Mouse (Mus musculus): ENCODE measurements at regions not wholly inside any gene's neighbourhood (a gene's known extent, or its start where the extent isn't known, plus 50 kb on each side); places are given as distances from the start of the nearest gene placed in this dataset.
A peak's percentile ranks its signal among the peaks of the same experiment; 100 is the strongest.

DNA sequence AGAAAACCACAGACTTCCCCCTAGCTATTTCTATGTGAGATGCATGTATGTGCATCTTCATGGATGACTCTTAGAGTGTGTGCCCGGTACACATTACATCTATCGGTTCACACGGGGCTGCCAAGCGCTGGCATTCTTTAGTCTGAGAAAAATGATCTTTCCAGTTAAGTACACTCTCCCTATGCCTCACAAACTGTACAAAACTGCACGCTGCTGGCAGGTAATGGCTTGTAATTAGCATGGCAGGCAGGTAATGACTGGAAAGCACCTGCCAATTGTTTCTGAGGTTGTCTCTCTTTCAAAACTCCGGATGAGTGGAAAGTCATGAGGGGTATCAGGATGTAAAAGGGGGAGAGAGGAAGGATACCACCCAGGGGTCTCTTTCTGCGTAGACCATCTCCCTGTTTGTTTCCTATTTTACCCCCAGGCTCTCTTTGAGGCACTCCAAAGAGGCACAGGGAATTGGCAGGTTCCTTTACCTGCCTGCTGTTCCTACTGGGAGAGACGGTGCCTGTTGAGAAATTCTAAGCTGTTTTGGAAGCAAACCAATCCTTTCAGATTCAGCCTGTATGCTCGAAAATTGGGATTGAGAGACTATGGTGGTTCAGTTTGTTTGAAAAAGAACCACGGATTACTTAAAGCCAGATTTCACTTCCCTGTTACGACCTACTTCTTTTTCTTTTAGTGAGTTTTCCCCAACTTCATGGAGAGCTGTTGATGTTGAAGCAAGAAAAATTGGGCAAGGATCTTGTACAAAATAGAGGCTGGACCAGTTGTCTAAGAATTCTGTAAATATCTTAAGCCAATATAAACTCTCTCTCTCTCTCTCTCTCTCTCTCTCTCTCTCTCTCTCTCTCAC is 113.4 kb upstream of the Zeb2 start:
- no peak for DNase-seq

GRCm38 (mm10) chr2:45229501-45229900 is 112.3 kb upstream of the Zeb2 start:
- DNase-seq = no peak

GRCm38 (mm10) chr2:45227276-45227944 is 110.2 kb upstream of the Zeb2 start:
- DNase-seq = no peak

DNA sequence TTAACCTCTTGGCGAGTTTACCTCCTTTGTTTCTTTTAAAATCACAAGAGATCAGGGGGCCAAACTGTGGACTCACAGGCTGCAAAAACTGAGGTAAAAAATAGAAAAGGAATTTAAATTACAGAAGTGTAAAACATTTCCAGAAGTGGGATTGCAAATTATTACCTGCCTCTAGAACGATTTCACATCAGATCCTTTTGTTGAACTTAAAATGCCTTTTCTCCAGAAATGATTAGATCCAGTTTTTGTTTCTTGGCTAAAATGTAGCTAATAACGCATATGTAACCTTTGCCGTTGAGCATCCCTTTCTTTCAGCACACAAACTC is 108.8 kb upstream of the Zeb2 start:
- DNase-seq = no peak

GRCm38 (mm10) chr2:45225364-45226044 is 108.3 kb upstream of the Zeb2 start:
- no peak for DNase-seq

DNA sequence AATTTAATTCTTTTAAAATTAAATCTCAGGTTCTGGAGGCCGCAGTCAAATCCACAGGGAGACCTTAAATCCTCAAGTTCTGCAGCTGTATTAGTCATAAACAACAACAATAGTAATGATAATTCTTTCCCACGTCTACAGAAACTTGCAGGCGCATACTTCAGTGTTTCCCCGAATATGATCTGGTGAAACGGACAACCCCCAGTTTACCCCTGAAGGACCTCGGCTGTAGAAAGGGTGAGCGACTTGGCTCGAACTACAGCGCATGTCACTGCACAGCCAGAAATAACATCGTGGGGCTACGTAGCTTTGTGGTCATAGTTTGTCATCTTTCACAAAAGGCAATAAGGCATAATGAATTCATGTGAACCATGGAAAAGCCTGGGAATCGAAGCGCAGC is 105.0 kb upstream of the Zeb2 start:
- no peak for DNase-seq

DNA sequence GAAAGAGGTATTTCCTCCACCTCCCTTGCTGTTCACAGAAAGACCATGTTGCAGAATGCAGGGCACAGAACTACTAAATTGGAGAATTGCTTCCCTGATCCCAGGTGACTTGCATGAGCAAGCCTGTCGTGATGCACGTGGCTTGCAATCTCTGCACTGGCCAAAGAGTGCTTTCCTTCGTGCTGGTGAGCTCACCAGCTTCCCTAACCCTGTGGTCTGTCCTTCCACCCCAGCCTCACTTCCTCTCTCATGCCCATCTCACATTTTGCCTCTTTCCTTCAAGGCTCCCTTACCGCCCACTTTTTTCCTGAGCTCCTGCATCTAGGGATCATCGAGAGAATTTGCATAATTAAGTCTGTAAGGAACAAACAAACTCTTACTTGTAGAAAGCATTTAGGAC is 102.7 kb upstream of the Zeb2 start:
- peak in 1 of 2 experiments; percentile 10 for DNase-seq

GRCm38 (mm10) chr2:45212833-45213232 is 95.6 kb upstream of the Zeb2 start:
- DNase-seq = peak; percentile 64 to 74

DNA sequence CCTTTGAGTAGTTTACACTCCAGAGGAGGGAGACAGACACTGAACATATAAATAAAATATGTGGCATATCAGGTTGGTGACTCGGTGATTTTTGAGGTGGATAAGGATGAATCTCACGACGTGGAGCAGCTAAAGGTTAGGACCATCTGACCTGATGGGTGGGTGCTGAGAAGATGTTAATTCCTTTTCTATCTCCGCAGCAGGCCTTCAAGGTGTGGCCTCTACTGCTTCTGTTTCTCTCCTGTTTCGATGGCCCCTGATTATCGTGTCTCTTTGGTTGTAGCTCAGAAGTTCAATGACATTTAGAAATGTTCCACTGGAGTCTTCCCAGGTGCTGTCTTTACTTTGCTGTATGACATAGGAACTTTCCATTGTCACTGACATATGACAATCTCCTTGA is 91.3 kb upstream of the Zeb2 start:
- DNase-seq = no peak

- DNase-seq = no peak
These were observed 88.6 kb upstream of the Zeb2 start for GRCm38 (mm10) chr2:45205756-45206155.

- DNase-seq = no peak
These were observed 88.0 kb upstream of the Zeb2 start for GRCm38 (mm10) chr2:45205211-45205610.

GRCm38 (mm10) chr2:45197955-45198631 is 80.9 kb upstream of the Zeb2 start:
- no peak for DNase-seq

- DNase-seq = peak in 1 of 2 experiments; percentile 3
These were observed 80.1 kb upstream of the Zeb2 start for GRCm38 (mm10) chr2:45197342-45197741.

DNA sequence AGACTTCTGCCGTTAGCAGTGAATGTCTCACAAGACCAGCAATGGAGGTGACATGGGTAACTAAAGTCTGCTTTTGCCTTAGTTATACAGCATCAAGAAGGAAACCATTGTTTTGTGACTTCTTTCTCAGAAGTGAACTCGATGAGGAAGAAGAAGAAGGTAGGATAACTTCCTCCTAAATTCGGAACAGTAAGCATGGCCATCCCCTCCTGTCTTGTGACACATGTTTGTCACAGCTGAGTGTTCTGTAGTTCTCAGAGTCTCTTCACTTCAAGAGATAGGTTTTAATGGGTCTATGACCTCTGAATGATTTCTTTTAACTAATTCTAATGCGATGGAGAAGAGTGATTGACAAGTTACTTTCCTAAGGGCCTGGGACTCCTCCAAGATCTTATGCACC is 79.3 kb upstream of the Zeb2 start:
- DNase-seq = no peak

GRCm38 (mm10) chr2:45194335-45194734 is 77.1 kb upstream of the Zeb2 start:
- DNase-seq = no peak

DNA sequence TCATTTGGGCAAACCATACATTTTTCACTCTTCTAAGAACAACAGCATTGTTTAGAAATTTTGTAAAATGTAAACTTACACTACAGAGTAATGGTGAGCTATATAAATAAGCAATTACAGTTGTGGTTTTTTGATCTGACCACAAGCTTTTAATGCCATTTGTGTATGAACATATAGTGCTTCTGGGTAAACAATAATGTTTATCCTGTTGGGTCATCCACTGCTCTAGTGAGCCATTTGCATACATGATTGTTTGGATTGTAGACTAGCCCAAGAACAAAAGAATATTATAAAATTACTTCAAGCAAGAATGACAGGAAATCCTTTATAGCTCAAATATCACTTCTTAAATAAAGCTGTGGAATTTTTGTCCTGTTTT is 68.4 kb upstream of the Zeb2 start:
- DNase-seq = no peak

- peak; percentile 13 to 14 for DNase-seq
These were observed 67.8 kb upstream of the Zeb2 start for GRCm38 (mm10) chr2:45184704-45185620.

DNA sequence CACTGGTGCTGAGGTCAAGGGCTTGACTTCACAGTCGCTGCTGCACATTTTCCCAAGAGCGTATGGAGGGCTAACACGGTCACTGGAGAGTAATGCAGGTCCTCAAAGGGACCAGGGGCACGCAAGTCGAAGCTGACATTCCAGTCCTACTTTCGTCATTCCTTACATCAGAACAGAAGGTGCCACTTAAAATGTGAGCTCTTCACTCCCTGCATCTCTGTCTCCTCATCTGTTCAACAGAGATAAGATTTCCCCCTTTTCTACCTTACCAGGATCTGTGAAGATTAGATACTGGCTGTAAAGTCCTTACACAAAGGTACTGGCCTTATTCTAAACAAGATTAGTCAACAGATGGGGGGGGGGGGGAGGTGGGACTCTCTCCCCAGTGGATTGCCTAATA is 67.0 kb upstream of the Zeb2 start:
- DNase-seq = no peak

DNA sequence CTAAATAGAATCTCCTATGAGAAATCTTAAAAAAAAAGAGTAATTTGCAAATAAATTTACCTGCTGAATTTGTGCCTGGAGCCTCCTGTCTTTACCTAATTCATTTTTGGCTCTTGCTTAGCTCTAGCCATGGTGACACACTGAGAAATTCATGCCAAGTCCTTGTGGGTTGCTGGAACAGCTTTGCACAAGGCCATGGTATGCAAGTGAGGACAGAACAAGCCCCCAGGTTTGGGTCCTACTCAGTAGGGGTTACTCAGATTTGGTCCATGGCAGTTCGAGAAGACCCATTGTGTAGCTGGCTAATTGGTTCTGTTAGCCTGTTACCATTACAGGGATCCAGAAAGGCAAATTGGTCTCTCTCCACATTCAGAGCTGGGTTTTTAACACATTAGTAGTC is 65.7 kb upstream of the Zeb2 start:
- no peak for DNase-seq

GRCm38 (mm10) chr2:45181552-45181951 is 64.4 kb upstream of the Zeb2 start:
- DNase-seq = no peak

- DNase-seq = no peak
These were observed 61.8 kb upstream of the Zeb2 start for GRCm38 (mm10) chr2:45178849-45179453.

- no peak for DNase-seq
These were observed 55.2 kb upstream of the Zeb2 start for GRCm38 (mm10) chr2:45172382-45172781.
